Mouse (Mus musculus): ENCODE measurements around the gene Rph3al. TPM values are rescaled to one million over a fixed set of nuclear protein-coding genes. Genes with fewer than 3 reads are reported as not detected.

Rph3al gene
- total and polyA plus RNA-seq, 3 experiments = not detected

- no peak for TF ChIP-seq TAL1 (conservative IDR thresholded peaks at IDR 0.05; ENCODE audit: low read depth, low read length)
- TF ChIP-seq CTCF (IDR thresholded peaks at IDR 0.05; ENCODE audit: low read depth, low read length) = no peak
- TF ChIP-seq POLR2AphosphoS5 (IDR thresholded peaks at IDR 0.05; ENCODE audit: insufficient replicate concordance, low read depth, low read length) = no peak
- no peak for TF ChIP-seq GATA1 (IDR thresholded peaks at IDR 0.05; ENCODE audit: borderline replicate concordance, low read length)
- no peak for TF ChIP-seq GATA2 (IDR thresholded peaks at IDR 0.05; ENCODE audit: borderline replicate concordance, low read depth, low read length)
- no peak for DNase-seq (ENCODE audit: low spot score)
- Histone ChIP-seq H3K27me3 (ENCODE audit: insufficient read depth, low read length) (peaks cover 41% of the 10 kb centered on the region), H3K4me3 (ENCODE audit: low read depth, low read length) (no peak overlapping the region), H3K4me1 (ENCODE audit: insufficient read depth, low read depth, low read length) (no peaks in the 10 kb centered on the region), H3K36me3 (replicated peaks) (no peaks in the 10 kb centered on the region), H3K9me3 (replicated peaks) (no peaks in the 10 kb centered on the region; the same call in 1 of the 2 replicates)
- ATAC-seq (ENCODE audit: extremely low read depth, insufficient number of reproducible peaks, low FRiP score, poor library complexity, severe bottlenecking) = no peak
Measured at GRCm38 (mm10) chr11:75947223-75947622, 9.0 kb upstream of the Rph3al start.

GRCm38 (mm10) chr11:75945805-75946450 lies 7.7 kb upstream of the Rph3al start:
- H3K27me3 ChIP-seq (ENCODE audit: insufficient read depth, low read length) = peaks cover 41% of the 10 kb centered on the region

GRCm38 (mm10) chr11:75937370-75937871 lies 808 bp downstream of the Rph3al start:
- no peak for ATAC-seq (ENCODE audit: extremely low read depth, insufficient number of reproducible peaks, low FRiP score, poor library complexity, severe bottlenecking)

More at GRCm38 (mm10) chr11:75945805-75946450, 7.7 kb upstream of the Rph3al start:
- DNase-seq (ENCODE audit: low spot score) (no peak), ATAC-seq (ENCODE audit: extremely low read depth, insufficient number of reproducible peaks, low FRiP score, poor library complexity, severe bottlenecking) (no peak)
- H3K9me3 ChIP-seq (replicated peaks) = no peaks in the 10 kb centered on the region; the same call in 1 of the 2 replicates
- H3K4me1 ChIP-seq (ENCODE audit: insufficient read depth, low read depth, low read length) = no peaks in the 10 kb centered on the region
- H3K36me3 ChIP-seq (replicated peaks) = no peaks in the 10 kb centered on the region
- H3K4me3 ChIP-seq (ENCODE audit: low read depth, low read length) = no peak overlapping the region
- no peak for TF ChIP-seq POLR2AphosphoS5 (IDR thresholded peaks at IDR 0.05; ENCODE audit: insufficient replicate concordance, low read depth, low read length)
- no peak for TF ChIP-seq TAL1 (conservative IDR thresholded peaks at IDR 0.05; ENCODE audit: low read depth, low read length)
- no peak for TF ChIP-seq GATA1 (IDR thresholded peaks at IDR 0.05; ENCODE audit: borderline replicate concordance, low read length)
- no peak for TF ChIP-seq GATA2 (IDR thresholded peaks at IDR 0.05; ENCODE audit: borderline replicate concordance, low read depth, low read length)
- no peak for TF ChIP-seq CTCF (IDR thresholded peaks at IDR 0.05; ENCODE audit: low read depth, low read length)

GRCm38 (mm10) chr11:75935819-75936430 lies 2.3 kb downstream of the Rph3al start:
- DNase-seq (ENCODE audit: low spot score) = no peak
- peaks cover 28% of the 10 kb centered on the region for H3K27me3 ChIP-seq (ENCODE audit: insufficient read depth, low read length)

More at GRCm38 (mm10) chr11:75937370-75937871, 808 bp downstream of the Rph3al start:
- H3K27me3 ChIP-seq (ENCODE audit: insufficient read depth, low read length) = peaks cover 28% of the 10 kb centered on the region
- no peaks in the 10 kb centered on the region for H3K9me3 ChIP-seq (replicated peaks)
- no peak overlapping the region for H3K4me3 ChIP-seq (ENCODE audit: low read depth, low read length)
- H3K36me3 ChIP-seq (replicated peaks) = no peaks in the 10 kb centered on the region
- DNase-seq (ENCODE audit: low spot score) = no peak
- no peaks in the 10 kb centered on the region for H3K4me1 ChIP-seq (ENCODE audit: insufficient read depth, low read depth, low read length)
- TF ChIP-seq CTCF (IDR thresholded peaks at IDR 0.05; ENCODE audit: low read depth, low read length) (no peak), GATA1 (IDR thresholded peaks at IDR 0.05; ENCODE audit: borderline replicate concordance, low read length) (no peak)

GRCm38 (mm10) chr11:75934425-75934824 lies 3.8 kb downstream of the Rph3al start:
- H3K9me3 ChIP-seq (replicated peaks) = no peaks in the 10 kb centered on the region
- TF ChIP-seq TAL1 (conservative IDR thresholded peaks at IDR 0.05; ENCODE audit: low read depth, low read length) = no peak
- TF ChIP-seq CTCF (IDR thresholded peaks at IDR 0.05; ENCODE audit: low read depth, low read length) = no peak
- no peak for TF ChIP-seq GATA1 (IDR thresholded peaks at IDR 0.05; ENCODE audit: borderline replicate concordance, low read length)
- no peak for TF ChIP-seq GATA2 (IDR thresholded peaks at IDR 0.05; ENCODE audit: borderline replicate concordance, low read depth, low read length)
- no peak for TF ChIP-seq POLR2AphosphoS5 (IDR thresholded peaks at IDR 0.05; ENCODE audit: insufficient replicate concordance, low read depth, low read length)
- DNase-seq (ENCODE audit: low spot score) (no peak), ATAC-seq (ENCODE audit: extremely low read depth, insufficient number of reproducible peaks, low FRiP score, poor library complexity, severe bottlenecking) (no peak)
- no peaks in the 10 kb centered on the region for H3K36me3 ChIP-seq (replicated peaks)
- H3K4me1 ChIP-seq (ENCODE audit: insufficient read depth, low read depth, low read length) = no peaks in the 10 kb centered on the region
- peaks cover 25% of the 10 kb centered on the region for H3K27me3 ChIP-seq (ENCODE audit: insufficient read depth, low read length)
- no peak overlapping the region for H3K4me3 ChIP-seq (ENCODE audit: low read depth, low read length)

More at GRCm38 (mm10) chr11:75935819-75936430, 2.3 kb downstream of the Rph3al start:
- TF ChIP-seq GATA1 (IDR thresholded peaks at IDR 0.05; ENCODE audit: borderline replicate concordance, low read length) (no peak), CTCF (IDR thresholded peaks at IDR 0.05; ENCODE audit: low read depth, low read length) (no peak), GATA2 (IDR thresholded peaks at IDR 0.05; ENCODE audit: borderline replicate concordance, low read depth, low read length) (no peak), POLR2AphosphoS5 (IDR thresholded peaks at IDR 0.05; ENCODE audit: insufficient replicate concordance, low read depth, low read length) (no peak), TAL1 (conservative IDR thresholded peaks at IDR 0.05; ENCODE audit: low read depth, low read length) (no peak)
- no peak for ATAC-seq (ENCODE audit: extremely low read depth, insufficient number of reproducible peaks, low FRiP score, poor library complexity, severe bottlenecking)
- H3K9me3 ChIP-seq (replicated peaks) = no peaks in the 10 kb centered on the region
- no peaks in the 10 kb centered on the region for H3K4me1 ChIP-seq (ENCODE audit: insufficient read depth, low read depth, low read length)
- H3K4me3 ChIP-seq (ENCODE audit: low read depth, low read length) = no peak overlapping the region
- H3K36me3 ChIP-seq (replicated peaks) = no peaks in the 10 kb centered on the region

GRCm38 (mm10) chr11:75933371-75933770 lies 4.9 kb downstream of the Rph3al start:
- peaks cover 18% of the 10 kb centered on the region for H3K27me3 ChIP-seq (ENCODE audit: insufficient read depth, low read length)
- ATAC-seq (ENCODE audit: extremely low read depth, insufficient number of reproducible peaks, low FRiP score, poor library complexity, severe bottlenecking) (no peak), DNase-seq (ENCODE audit: low spot score) (no peak)
- no peaks in the 10 kb centered on the region for H3K36me3 ChIP-seq (replicated peaks)
- H3K4me1 ChIP-seq (ENCODE audit: insufficient read depth, low read depth, low read length) = no peaks in the 10 kb centered on the region
- no peaks in the 10 kb centered on the region for H3K9me3 ChIP-seq (replicated peaks)
- TF ChIP-seq POLR2AphosphoS5 (IDR thresholded peaks at IDR 0.05; ENCODE audit: insufficient replicate concordance, low read depth, low read length) (no peak), GATA1 (IDR thresholded peaks at IDR 0.05; ENCODE audit: borderline replicate concordance, low read length) (no peak), CTCF (IDR thresholded peaks at IDR 0.05; ENCODE audit: low read depth, low read length) (no peak), TAL1 (conservative IDR thresholded peaks at IDR 0.05; ENCODE audit: low read depth, low read length) (no peak), GATA2 (IDR thresholded peaks at IDR 0.05; ENCODE audit: borderline replicate concordance, low read depth, low read length) (no peak)
- H3K4me3 ChIP-seq (ENCODE audit: low read depth, low read length) = no peak overlapping the region
